Mouse (Mus musculus) kidney, embryonic 16.5 days (tissue): ENCODE data around the gene Mre11a. TPM values are rescaled to one million over a fixed set of nuclear protein-coding genes. Genes with fewer than 3 reads are reported as not detected.
A peak's percentile ranks its signal among the peaks of the same experiment; 100 is the strongest.

ENCODE experiments used
- ATAC-seq: fragments of 200-750 bp; cut with Nextera tagmentation; 2 replicates; pipeline ENCODE4 v1.8.0; 2017; ENCODE audit warnings: moderate TSS enrichment; ENCODE audit not compliant: low FRiP score, low TSS enrichment
- H3K27ac ChIP-seq: fragments of 300-500 bp; sonication (generic); 2 replicates; pipeline ENCODE4 v1.5.1; 2014; ENCODE audit warnings: low read length
- H3K27me3 ChIP-seq: fragments of 300-500 bp; sonication (generic); 2 replicates; pipeline ENCODE4 v1.6.1; 2014; ENCODE audit warnings: low read length, control low read depth, mixed read lengths; ENCODE audit not compliant: insufficient read depth
- H3K36me3 ChIP-seq: fragments of 300-500 bp; sonication (generic); 2 replicates; pipeline ENCODE4 v1.6.1; 2014; ENCODE audit warnings: low read length, control low read depth, mixed read lengths; ENCODE audit not compliant: insufficient read depth
- H3K4me1 ChIP-seq: fragments of 300-500 bp; sonication (generic); 2 replicates; pipeline ENCODE4 v1.6.1; 2014; ENCODE audit warnings: low read length, control low read depth, mixed read lengths; ENCODE audit not compliant: insufficient read depth
- H3K4me2 ChIP-seq: fragments of 300-500 bp; sonication (generic); replicated peaks from 2 replicates; pipeline ENCODE4 v1.6.1; 2014; ENCODE audit warnings: low read depth, low read length
- H3K4me3 ChIP-seq: fragments of 300-500 bp; sonication (generic); 2 replicates; pipeline ENCODE4 v1.5.1; 2014; ENCODE audit warnings: mild to moderate bottlenecking, low read length
- H3K9ac ChIP-seq: fragments of 300-500 bp; sonication (generic); replicated peaks from 2 replicates; pipeline ENCODE4 v1.6.1; 2014; ENCODE audit warnings: low read length
- H3K9me3 ChIP-seq: fragments of 300-500 bp; sonication (generic); 2 replicates; pipeline ENCODE4 v1.6.1; 2016; ENCODE audit warnings: low read length, control low read depth
- WGBS: fragments of 180-500 bp; shearing (Covaris S2); extraction: QIAGEN DNeasy Blood & Tissue Kit; methylation state at CpG from one replicate; pipeline ENCODE4 v1.1.7; 2014; 5-methylcytosine and 5-hydroxymethylcytosine counted together
- polyA plus RNA-seq: library from polyadenylated mRNA; unstranded; fragments of >200 nt; fragmentation: Nextera tagmentation; extraction: Ambion mirVana; gene quantifications from 2 replicates; pipeline ENCODE4 v1.2.1, GENCODE M21; 2015

Gene Mre11a
- 23.8 and 25.6 TPM in 2 replicates for polyA plus RNA-seq

GRCm38 (mm10) chr9:14784039-14785002, at the start of gene Mre11a, which contains the start of gene Ankrd49:
Gene Mre11a, plus strand, starts transcription at chr9:14784654.
Gene Ankrd49, minus strand, starts transcription at chr9:14784856.
- Histone ChIP-seq H3K36me3 (peaks cover 25% of the 10 kb centered on the region), H3K27me3 (no peaks in the 10 kb centered on the region), H3K4me3 (peak within 1 kb of the TSS; percentile 63), H3K9ac (peak within 1 kb of the TSS; percentile 77), H3K27ac (peak within 1 kb of the TSS; percentile 93), H3K9me3 (no peaks in the 10 kb centered on the region), H3K4me2 (peak within 1 kb of the TSS; percentile 92), H3K4me1 (0 out of 2 replicates have a peak, but pooled peaks cover 10% of the 10 kb centered on the region)
- peak; percentile 100 for ATAC-seq
- under 1% methylated on average over 62 of the region's 62 CpGs for whole genome bisulfite sequencing

- WGBS: 77% methylated on average over 4 of the region's 4 CpGs
- no peaks in the 10 kb centered on the region for H3K36me3 ChIP-seq
- H3K9me3 ChIP-seq: no peaks in the 10 kb centered on the region
- H3K4me3 ChIP-seq: no peak overlapping the region
- H3K9ac ChIP-seq: no peak overlapping the region
- no peak for ATAC-seq
- H3K4me2 ChIP-seq: no peak overlapping the region
- H3K27me3 ChIP-seq: no peaks in the 10 kb centered on the region
- no peaks in the 10 kb centered on the region for H3K4me1 ChIP-seq
- H3K27ac ChIP-seq: no peak overlapping the region
Measured at GRCm38 (mm10) chr9:14739498-14740150, 44.8 kb upstream of the Mre11a start.

DNA sequence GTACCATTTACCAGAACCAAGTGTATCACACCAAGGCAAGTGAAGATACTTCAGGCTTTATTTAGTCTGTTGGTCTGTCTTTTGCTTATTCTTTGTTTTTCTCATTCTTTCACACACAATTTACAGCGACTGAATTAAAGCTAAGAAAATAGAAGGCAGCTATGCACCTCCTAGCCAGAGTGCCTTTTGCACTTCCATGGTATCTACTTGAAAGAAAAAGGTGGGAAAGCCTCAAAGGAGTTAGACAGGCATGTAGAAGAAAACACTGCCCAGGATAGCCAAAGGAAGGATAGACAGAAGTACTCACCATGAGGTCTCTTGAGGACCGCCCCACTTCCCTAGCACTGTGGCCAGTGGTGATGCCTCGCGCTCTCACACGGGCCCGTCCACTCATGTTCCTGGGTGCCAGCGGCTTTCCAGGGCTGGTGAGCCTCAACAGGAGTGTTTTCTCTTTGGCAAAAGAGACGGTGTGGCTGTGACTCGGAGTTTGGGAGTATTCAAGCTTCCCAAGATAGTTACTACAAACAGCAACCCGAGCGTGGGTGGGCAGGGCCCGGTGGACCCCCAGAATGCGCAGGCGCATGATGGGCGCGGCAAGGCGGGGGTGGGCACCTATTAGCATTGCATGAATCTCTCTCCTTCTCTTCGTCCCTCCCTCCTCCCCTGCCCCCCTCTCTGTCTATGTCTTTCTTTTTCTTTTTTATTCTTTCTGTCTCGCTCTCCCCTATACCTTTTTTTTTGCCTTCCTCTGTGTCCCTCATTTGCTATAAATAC, 44.1 kb upstream of the Mre11a start, which contains the start of gene Piwil4:
Gene Piwil4, minus strand, starts transcription at position 583 of the 774 bp plus-strand sequence.
- H3K27ac ChIP-seq: no peak within 1 kb of the TSS
- H3K4me3 ChIP-seq: no peak within 1 kb of the TSS
- no peaks in the 10 kb centered on the region for H3K4me1 ChIP-seq
- 87% methylated on average over 19 of the region's 19 CpGs for WGBS
- H3K27me3 ChIP-seq: no peaks in the 10 kb centered on the region
- H3K9ac ChIP-seq: no peak within 1 kb of the TSS
- no peak within 1 kb of the TSS for H3K4me2 ChIP-seq
- H3K36me3 ChIP-seq: no peaks in the 10 kb centered on the region
- no peak for ATAC-seq
- H3K9me3 ChIP-seq: no peaks in the 10 kb centered on the region

GRCm38 (mm10) chr9:14750901-14751502, 33.5 kb upstream of the Mre11a start:
- Histone ChIP-seq H3K4me3 (peak overlapping the region; percentile 60), H3K27ac (no peak overlapping the region), H3K9ac (peak overlapping the region; percentile 81), H3K4me1 (peaks cover 8% of the 10 kb centered on the region), H3K36me3 (no peaks in the 10 kb centered on the region), H3K9me3 (no peaks in the 10 kb centered on the region), H3K4me2 (peak overlapping the region; percentile 99), H3K27me3 (no peaks in the 10 kb centered on the region)
- WGBS: 59% methylated on average over 42 of the region's 42 CpGs
- peak; percentile 4 for ATAC-seq

DNA sequence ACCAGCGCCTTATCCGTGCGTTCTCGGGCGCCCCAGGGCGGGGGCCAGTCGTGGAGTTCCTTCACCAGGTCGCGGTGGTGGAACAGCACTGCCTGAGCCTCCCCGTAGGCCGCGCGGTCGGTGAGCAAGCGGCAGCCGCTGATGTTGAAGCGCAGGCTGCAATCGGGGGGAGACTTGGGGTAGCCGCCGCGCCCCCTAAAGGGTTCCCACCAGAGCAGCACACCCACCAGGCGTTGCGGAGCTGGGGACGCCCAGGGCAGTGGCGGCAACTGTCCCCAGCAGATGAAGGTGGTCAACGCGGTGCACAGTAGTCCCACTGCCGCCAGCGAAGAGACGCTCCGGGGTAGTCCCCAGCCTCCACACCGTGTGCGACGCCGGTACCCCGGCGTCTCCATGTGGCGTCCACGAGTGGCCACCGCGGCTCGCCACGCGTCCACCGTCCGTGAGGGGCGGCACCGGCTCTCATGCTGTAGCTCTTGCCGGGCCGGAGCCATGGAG, 32.9 kb upstream of the Mre11a start:
- under 1% methylated on average over 50 of the region's 50 CpGs for WGBS
- no peak overlapping the region for H3K27ac ChIP-seq
- peak overlapping the region; percentile 81 for H3K9ac ChIP-seq
- peak overlapping the region; percentile 60 for H3K4me3 ChIP-seq
- peak overlapping the region; percentile 99 for H3K4me2 ChIP-seq
- peak; percentile 87 for ATAC-seq
- no peaks in the 10 kb centered on the region for H3K9me3 ChIP-seq
- H3K4me1 ChIP-seq: peaks cover 8% of the 10 kb centered on the region; the same call in 1 of the 2 replicates
- no peaks in the 10 kb centered on the region for H3K36me3 ChIP-seq
- H3K27me3 ChIP-seq: no peaks in the 10 kb centered on the region

- Histone ChIP-seq H3K4me3 (peak within 1 kb of the TSS; percentile 60), H3K36me3 (no peaks in the 10 kb centered on the region), H3K27ac (peak within 1 kb of the TSS; percentile 52; the same call in 1 of the 2 replicates), H3K4me1 (peaks cover 8% of the 10 kb centered on the region; the same call in 1 of the 2 replicates), H3K9me3 (no peaks in the 10 kb centered on the region), H3K27me3 (no peaks in the 10 kb centered on the region), H3K4me2 (peak within 1 kb of the TSS; percentile 99), H3K9ac (peak within 1 kb of the TSS; percentile 81)
- under 1% methylated on average over 28 of the region's 28 CpGs for WGBS
- ATAC-seq: peak; percentile 89
Measured at GRCm38 (mm10) chr9:14752001-14752522, 32.4 kb upstream of the Mre11a start, which contains the start of gene Fut4. Gene Fut4, minus strand, starts transcription at chr9:14752393.

DNA sequence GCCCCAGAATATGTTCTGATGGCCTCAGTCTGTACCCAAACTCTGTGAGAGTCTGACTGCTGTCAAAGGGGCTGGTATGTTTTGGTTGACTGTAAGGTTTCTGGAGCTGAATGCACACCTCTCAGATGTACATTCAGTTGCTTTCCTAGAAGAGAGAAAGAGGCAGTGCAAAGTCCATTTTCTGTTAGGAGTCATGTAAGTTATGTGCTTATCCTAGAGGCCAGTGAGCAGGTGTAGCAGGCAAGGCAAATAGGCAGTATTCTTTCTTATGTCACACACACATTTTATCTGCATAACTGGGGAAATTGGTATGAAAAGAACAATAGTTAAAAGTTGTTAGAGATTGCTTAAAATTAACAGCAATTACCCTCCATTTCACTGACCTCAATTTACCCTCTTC, 30.5 kb upstream of the Mre11a start:
- no peaks in the 10 kb centered on the region for H3K36me3 ChIP-seq
- H3K9me3 ChIP-seq: no peaks in the 10 kb centered on the region
- H3K4me3 ChIP-seq: no peak overlapping the region
- H3K4me2 ChIP-seq: no peak overlapping the region
- no peak overlapping the region for H3K9ac ChIP-seq
- ATAC-seq: no peak
- no peaks in the 10 kb centered on the region for H3K27me3 ChIP-seq
- H3K27ac ChIP-seq: no peak overlapping the region
- H3K4me1 ChIP-seq: peaks cover 8% of the 10 kb centered on the region; the same call in 1 of the 2 replicates

- Histone ChIP-seq H3K9ac (no peak overlapping the region), H3K9me3 (no peaks in the 10 kb centered on the region), H3K36me3 (no peaks in the 10 kb centered on the region), H3K27me3 (no peaks in the 10 kb centered on the region), H3K4me2 (no peak overlapping the region), H3K4me3 (no peak overlapping the region), H3K27ac (no peak overlapping the region), H3K4me1 (peaks cover 8% of the 10 kb centered on the region; the same call in 1 of the 2 replicates)
- ATAC-seq: no peak
- 82% methylated on average over 3 of the region's 3 CpGs for WGBS
Measured at GRCm38 (mm10) chr9:14754469-14754868, 30.0 kb upstream of the Mre11a start.
